Mouse (Mus musculus) lung, adult 2 months (tissue): ENCODE data around the gene Tfap2d.

Experiments
- CTCF ChIP-seq: fragments of 200-500 bp; IDR thresholded peaks from 2 replicates; pipeline ENCODE4 v1.5.1; 2011; ENCODE audit warnings: mild to moderate bottlenecking, low read length, control low read depth; ENCODE audit not compliant: insufficient read depth
- POLR2A ChIP-seq: fragments of 200-500 bp; IDR thresholded peaks from 2 replicates; pipeline ENCODE4 v1.6.1; 2011; ENCODE audit warnings: low read depth, mild to moderate bottlenecking, control low read depth, low read length, borderline replicate concordance; ENCODE audit errors: extremely low read depth

GRCm38 (mm10) chr1:19103776-19104142, 937 bp downstream of the Tfap2d start:
- TF ChIP-seq POLR2A = no peak
- no peak for TF ChIP-seq CTCF
